ENCODE assay signal across 8 mouse cellular contexts in the genomic region with DNA sequence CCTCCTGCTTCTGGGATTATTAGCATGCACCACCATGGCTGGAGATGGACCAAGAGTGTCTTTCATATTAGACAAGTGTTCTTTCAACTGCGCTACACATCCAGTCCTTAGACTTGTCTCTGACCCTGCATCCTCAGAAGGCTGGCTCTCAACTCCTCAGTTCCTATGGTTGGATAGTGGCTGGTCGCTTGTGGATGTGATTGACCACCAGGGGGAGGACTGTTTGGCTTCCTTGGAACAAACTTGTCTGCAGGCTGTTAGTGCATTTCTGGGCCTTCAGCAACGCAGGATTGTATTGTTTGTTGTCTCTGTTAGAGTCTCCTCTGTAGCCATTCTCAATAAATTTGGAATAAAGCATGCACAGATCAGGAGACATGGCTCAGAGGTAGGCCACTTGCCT. TPM values are rescaled to one million over a fixed set of nuclear protein-coding genes. Genes with fewer than 3 reads are reported as not detected.
A peak's percentile ranks its signal among the peaks of the same experiment; 100 is the strongest.
DNase-seq lines count a peak whose midpoint lies in the region; ATAC-seq and TF ChIP-seq lines count a peak whose summit lies in the region.

No protein-coding gene starts in this region.

- H3K9ac ChIP-seq in intestine, embryonic 16.5 days (ENCODE audit: low read depth, low read length), result no peak overlapping the region

- intact Hi-C loops in heart, postnatal 10 days (cut with DNase I), result no loop called here

- H3K9me3 ChIP-seq in intestine, embryonic 16.5 days (ENCODE audit: control insufficient read depth, low read length), result no peaks in the 10 kb centered on the region

- H3K27ac ChIP-seq in testis, adult 2 months (ENCODE audit: control insufficient read depth, insufficient read depth, low read depth, low read length), result no peak overlapping the region
- H3K27ac ChIP-seq in intestine, embryonic 16.5 days (ENCODE audit: low read length), result no peak overlapping the region

- whole genome bisulfite sequencing in intestine, embryonic 16.5 days, result 49% methylated on average over 3 of the region's 3 CpGs

- no peak for TF ChIP-seq POLR2A in testis, adult 2 months (IDR thresholded peaks at IDR 0.05; ENCODE audit: control insufficient read depth, low read depth, low read length)

- H3K4me1 ChIP-seq in testis, adult 2 months (ENCODE audit: control insufficient read depth, insufficient read depth, low read length), result no peaks in the 10 kb centered on the region
- no peaks in the 10 kb centered on the region for H3K4me1 ChIP-seq in intestine, embryonic 16.5 days (ENCODE audit: control insufficient read depth, insufficient read depth, low read length)

- H3K4me2 ChIP-seq in intestine, embryonic 16.5 days (ENCODE audit: low read depth, low read length), result no peak overlapping the region

- no peak overlapping the region for H3K4me3 ChIP-seq in testis, adult 2 months (ENCODE audit: control insufficient read depth, low read depth, low read length)
- no peak overlapping the region for H3K4me3 ChIP-seq in intestine, embryonic 16.5 days (ENCODE audit: low read length)

- H3K27me3 ChIP-seq in testis, adult 2 months (ENCODE audit: control insufficient read depth, insufficient read depth, low read length), result no peaks in the 10 kb centered on the region
- no peaks in the 10 kb centered on the region for H3K27me3 ChIP-seq in intestine, embryonic 16.5 days (replicated peaks; ENCODE audit: control insufficient read depth, insufficient read depth, low read length)

- TF ChIP-seq CTCF in testis, adult 2 months (IDR thresholded peaks at IDR 0.05; ENCODE audit: control insufficient read depth, insufficient read depth, insufficient replicate concordance, low read depth, low read length), result peak; percentile 33; the same call in 1 of the 2 replicates

- peak; percentile 52 to 65 for DNase-seq in heart, postnatal 10 days
- DNase-seq in heart, adult 11 months, result no peak
- DNase-seq in testis, postnatal 14 days (ENCODE audit: low spot score), result no peak
- DNase-seq in cerebellum, adult 9-11 months, result peak; percentile 4
- peak; percentile 15 to 44 for DNase-seq in kidney, adult 8-10 months
- peak; percentile 55 for DNase-seq in retina, postnatal 1 day

- ATAC-seq in intestine, embryonic 16.5 days, result no peak

- H3K36me3 ChIP-seq in testis, adult 2 months (ENCODE audit: control insufficient read depth, insufficient read depth, low read length), result no peaks in the 10 kb centered on the region
- H3K36me3 ChIP-seq in intestine, embryonic 16.5 days (ENCODE audit: control insufficient read depth, insufficient read depth, low read length), result no peaks in the 10 kb centered on the region

RNA-seq across cellular contexts. Expression of gene Farp1, which starts 55.4 kb away (rescaled TPM):
- 10 to 100 TPM; 31.1 to 32.8 TPM for total RNA-seq in heart, postnatal 10 days (2021)
- 1.4 and 1.5 TPM in 2 replicates for polyA plus RNA-seq in testis, adult 2 months (2012; rRNA removed)
- 8.7 and 10.5 TPM in 2 replicates for polyA plus RNA-seq in intestine, embryonic 16.5 days (2015; fragmentation: Nextera tagmentation; extraction: Ambion mirVana)

Comparison
In these comparisons a context has a peak if more than half of its experiments do, and no peak if none do; other contexts are left out.
1. DNase-seq: peak in heart, postnatal 10 days (2 of 2), cerebellum, adult 9-11 months (single experiment), kidney, adult 8-10 months (2 of 2) and retina, postnatal 1 day (single experiment); none in heart, adult 11 months (single experiment) and testis, postnatal 14 days (single experiment).